Mouse (Mus musculus): Measurements from ENCODE around the gene Prr32. TPM values are rescaled to one million over a fixed set of nuclear protein-coding genes. Genes with fewer than 3 reads are reported as not detected.

The Prr32 gene
- polyA plus RNA-seq (2015; fragmentation: Nextera tagmentation; extraction: Ambion mirVana): 0.67 and 1.3 TPM in 2 replicates

GRCm38 (mm10) chrX:45090604-45091003, at the start of gene Prr32:
Prr32 (plus strand) TSS chrX:45090904.
- 45% methylated on average over 1 of the region's 1 CpGs for WGBS (ENCODE audit: insufficient replicate concordance)
- H3K4me3 ChIP-seq (ENCODE audit: low read depth, low read length): no peak within 1 kb of the TSS
- H3K4me1 ChIP-seq (ENCODE audit: control insufficient read depth, low read depth, low read length): no peaks in the 10 kb centered on the region
- no peaks in the 10 kb centered on the region for H3K36me3 ChIP-seq (ENCODE audit: control insufficient read depth, insufficient read depth)
- H3K9ac ChIP-seq (ENCODE audit: low read depth, low read length): no peak within 1 kb of the TSS
- H3K27ac ChIP-seq (ENCODE audit: low read length): no peak within 1 kb of the TSS
- H3K27me3 ChIP-seq (ENCODE audit: control insufficient read depth, insufficient read depth, low read depth, low read length): no peaks in the 10 kb centered on the region
- ATAC-seq (ENCODE audit: low read depth): no peak
- no peak within 1 kb of the TSS for H3K4me2 ChIP-seq (ENCODE audit: low read depth, low read length)
- H3K9me3 ChIP-seq (replicated peaks; ENCODE audit: control insufficient read depth, low read length): no peaks in the 10 kb centered on the region

Measured in liver, embryonic 16.5 days (tissue).